ENCODE assay signal across 23 mouse cellular contexts in genomic region chr10:121082881-121083280, GRCm38 (mm10). TPM values are rescaled to one million over a fixed set of nuclear protein-coding genes. Genes with fewer than 3 reads are reported as not detected.
"Had no signal": no experiment of that assay in that cellular context is flagged by ENCODE, and none has a peak within 500 bp of the region (broad histone marks: within the 10 kb centered on the region; RNA-seq: fewer than 3 reads in every experiment).

No protein-coding gene starts in this region.

- DNase-seq: gastrocnemius, adult 2 months; gastrocnemius, postnatal 10 days; gastrocnemius, postnatal 25 days; kidney, adult 18-20 months; kidney, adult 8-10 months; kidney, postnatal 10 days had no signal

- H3K27me3 ChIP-seq: heart, embryonic 12.5 days; hindbrain, embryonic 12.5 days; intestine, embryonic 15.5 days; limb, embryonic 13.5 days; limb, embryonic 15.5 days; liver, embryonic 12.5 days had no signal

- H3K36me3 ChIP-seq: heart, embryonic 10.5 days; heart, embryonic 12.5 days; hindbrain, embryonic 10.5 days; hindbrain, embryonic 12.5 days; intestine, embryonic 15.5 days; limb, embryonic 15.5 days; liver, embryonic 12.5 days had no signal

- ATAC-seq: hindbrain, embryonic 16.5 days; inflammation-experienced regulatory T-cells, adult 6 months; intestine, embryonic 15.5 days; intestine, postnatal 0 days; liver, embryonic 12.5 days had no signal

- H3K9me3 ChIP-seq: heart, embryonic 10.5 days; heart, embryonic 12.5 days; hindbrain, embryonic 10.5 days; hindbrain, embryonic 12.5 days; intestine, embryonic 15.5 days; limb, embryonic 13.5 days; limb, embryonic 15.5 days; liver, embryonic 12.5 days had no signal

- H3K4me1 ChIP-seq: heart, embryonic 10.5 days; heart, embryonic 12.5 days; hindbrain, embryonic 10.5 days; hindbrain, embryonic 12.5 days; intestine, embryonic 15.5 days; liver, embryonic 12.5 days had no signal

- H3K4me3 ChIP-seq: gastrocnemius, adult 2 months; heart, embryonic 10.5 days; heart, embryonic 12.5 days; hindbrain, embryonic 10.5 days; hindbrain, embryonic 12.5 days; intestine, embryonic 15.5 days; layer of hippocampus, adult 2 months; left cerebral cortex, adult 2 months; limb, embryonic 13.5 days; limb, embryonic 15.5 days; liver, embryonic 12.5 days had no signal

- H3K27ac ChIP-seq: gastrocnemius, adult 2 months; heart, embryonic 10.5 days; hindbrain, embryonic 10.5 days; hindbrain, embryonic 12.5 days; hindbrain, embryonic 14.5 days; intestine, embryonic 15.5 days; layer of hippocampus, adult 2 months; left cerebral cortex, adult 2 months; limb, embryonic 13.5 days; limb, embryonic 15.5 days; liver, embryonic 12.5 days; liver, embryonic 14.5 days had no signal

RNA-seq across cellular contexts. Expression of gene Wif1, which starts 49.1 kb away (rescaled TPM):
- total RNA-seq: granulocyte monocyte progenitor cell, adult 5-6 weeks; liver, adult 2 months had no signal
- polyA plus RNA-seq: inflammation-experienced regulatory T-cells, adult 6 months had no signal
